16 mouse cellular contexts compared by ENCODE assay signal in genomic region chr16:18130288-18130687, GRCm38 (mm10). TPM values are rescaled to one million over a fixed set of nuclear protein-coding genes. Genes with fewer than 3 reads are reported as not detected.
A peak's percentile ranks its signal among the peaks of the same experiment; 100 is the strongest.
DNase-seq lines count a peak whose midpoint lies in the region; ATAC-seq and TF ChIP-seq lines count a peak whose summit lies in the region.
"Had no signal": no experiment of that assay in that cellular context is flagged by ENCODE, and none has a peak within 500 bp of the region (broad histone marks: within the 10 kb centered on the region; RNA-seq: fewer than 3 reads in every experiment).

No protein-coding gene starts in this region.

- H3K4me2 ChIP-seq in forebrain, embryonic 14.5 days (ENCODE audit: low read length), result peak overlapping the region; percentile 4; the same call in 1 of the 2 replicates
- H3K4me2 ChIP-seq in forebrain, embryonic 12.5 days, result no peak overlapping the region
- peak overlapping the region; percentile 76 for H3K4me2 ChIP-seq in forebrain, postnatal 0 days (ENCODE audit: low read depth)
- H3K4me2 ChIP-seq in neural tube, embryonic 14.5 days (ENCODE audit: low read depth, low read length), result peak overlapping the region; percentile 30; the same call in 1 of the 2 replicates
- H3K4me2 ChIP-seq: liver, embryonic 13.5 days had no signal

- H3K27me3 ChIP-seq in forebrain, embryonic 14.5 days (replicated peaks; ENCODE audit: control insufficient read depth, insufficient read depth, low read length), result 0 out of 2 replicates have a peak, but pooled peaks cover 4% of the 10 kb centered on the region
- peaks cover 59% of the 10 kb centered on the region for H3K27me3 ChIP-seq in forebrain, embryonic 12.5 days
- H3K27me3 ChIP-seq in megakaryocyte, embryonic 14.5 days (replicated peaks), result peaks cover 34% of the 10 kb centered on the region
- H3K27me3 ChIP-seq in forebrain, postnatal 0 days (ENCODE audit: insufficient read depth, low read length), result no peaks in the 10 kb centered on the region
- H3K27me3 ChIP-seq in neural tube, embryonic 14.5 days (ENCODE audit: control insufficient read depth, insufficient read depth, low read length), result peaks cover 10% of the 10 kb centered on the region; the same call in 1 of the 2 replicates

- H3K27ac ChIP-seq in forebrain, embryonic 14.5 days (ENCODE audit: low read depth, low read length), result peak overlapping the region; percentile 56
- H3K27ac ChIP-seq in forebrain, embryonic 12.5 days, result no peak overlapping the region
- H3K27ac ChIP-seq in forebrain, postnatal 0 days (ENCODE audit: low read depth, low read length), result peak overlapping the region; percentile 69; the same call in 1 of the 2 replicates
- no peak overlapping the region for H3K27ac ChIP-seq in neural tube, embryonic 14.5 days (ENCODE audit: low read depth, low read length)
- H3K27ac ChIP-seq: heart, embryonic 10.5 days; liver, embryonic 13.5 days had no signal

- no peak for TF ChIP-seq CTCF in forebrain, postnatal 0 days (IDR thresholded peaks at IDR 0.05; ENCODE audit: low read depth)

- H3K9ac ChIP-seq in forebrain, embryonic 14.5 days (ENCODE audit: low read length), result peak overlapping the region; percentile 1; the same call in 1 of the 2 replicates
- no peak overlapping the region for H3K9ac ChIP-seq in forebrain, embryonic 12.5 days
- 0 out of 2 replicates have a peak overlapping the region, but pooled peaks have one; percentile 18 for H3K9ac ChIP-seq in forebrain, postnatal 0 days
- H3K9ac ChIP-seq in neural tube, embryonic 14.5 days (replicated peaks; ENCODE audit: low read depth, low read length), result no peak overlapping the region
- H3K9ac ChIP-seq: liver, embryonic 13.5 days had no signal

- H3K4me1 ChIP-seq in forebrain, embryonic 14.5 days (ENCODE audit: control insufficient read depth, insufficient read depth, low read length), result peaks cover 17% of the 10 kb centered on the region
- H3K4me1 ChIP-seq in forebrain, embryonic 12.5 days, result peaks cover 23% of the 10 kb centered on the region
- H3K4me1 ChIP-seq in megakaryocyte, embryonic 14.5 days, result peaks cover 94% of the 10 kb centered on the region
- peaks cover 25% of the 10 kb centered on the region; the same call in 1 of the 2 replicates for H3K4me1 ChIP-seq in forebrain, postnatal 0 days (ENCODE audit: insufficient read depth)
- peaks cover 25% of the 10 kb centered on the region for H3K4me1 ChIP-seq in neural tube, embryonic 14.5 days (ENCODE audit: control insufficient read depth, insufficient read depth, low read length)

- H3K4me3 ChIP-seq in forebrain, embryonic 14.5 days (ENCODE audit: low read depth, low read length), result no peak overlapping the region
- H3K4me3 ChIP-seq in forebrain, embryonic 12.5 days (replicated peaks), result no peak overlapping the region
- H3K4me3 ChIP-seq in megakaryocyte, embryonic 14.5 days (replicated peaks), result peak overlapping the region; percentile 17
- H3K4me3 ChIP-seq in forebrain, postnatal 0 days (ENCODE audit: low read depth, low read length), result peak overlapping the region; percentile 20
- no peak overlapping the region for H3K4me3 ChIP-seq in neural tube, embryonic 14.5 days (ENCODE audit: low read depth, low read length)
- H3K4me3 ChIP-seq: heart, embryonic 10.5 days; liver, embryonic 13.5 days had no signal

- no peak for ATAC-seq in forebrain, embryonic 14.5 days
- ATAC-seq in forebrain, embryonic 12.5 days (ENCODE audit: low FRiP score), result no peak
- no peak for ATAC-seq in megakaryocyte, adult 5-6 weeks (ENCODE audit: poor library complexity, severe bottlenecking)
- no peak for ATAC-seq in forebrain, postnatal 0 days
- ATAC-seq in neural tube, embryonic 14.5 days (ENCODE audit: low read depth), result no peak
- ATAC-seq: inflammation-experienced regulatory T-cells, adult 6 months had no signal

- H3K9me3 ChIP-seq in forebrain, embryonic 14.5 days (replicated peaks; ENCODE audit: control insufficient read depth, low read length), result no peaks in the 10 kb centered on the region
- H3K9me3 ChIP-seq in forebrain, embryonic 12.5 days, result no peaks in the 10 kb centered on the region
- H3K9me3 ChIP-seq in megakaryocyte, embryonic 14.5 days, result no peaks in the 10 kb centered on the region
- no peaks in the 10 kb centered on the region for H3K9me3 ChIP-seq in forebrain, postnatal 0 days (ENCODE audit: low read length)
- no peaks in the 10 kb centered on the region for H3K9me3 ChIP-seq in neural tube, embryonic 14.5 days (ENCODE audit: control insufficient read depth, low read length)
- H3K9me3 ChIP-seq: heart, embryonic 10.5 days; liver, embryonic 13.5 days had no signal

- no peaks in the 10 kb centered on the region for H3K36me3 ChIP-seq in forebrain, embryonic 14.5 days (ENCODE audit: control insufficient read depth, insufficient read depth, low read length)
- H3K36me3 ChIP-seq in forebrain, embryonic 12.5 days (replicated peaks), result no peaks in the 10 kb centered on the region
- peaks cover 63% of the 10 kb centered on the region for H3K36me3 ChIP-seq in megakaryocyte, embryonic 14.5 days (replicated peaks; ENCODE audit: low read length)
- 0 out of 2 replicates have a peak, but pooled peaks cover 3% of the 10 kb centered on the region for H3K36me3 ChIP-seq in forebrain, postnatal 0 days (ENCODE audit: insufficient read depth)
- no peaks in the 10 kb centered on the region for H3K36me3 ChIP-seq in neural tube, embryonic 14.5 days (ENCODE audit: control insufficient read depth, insufficient read depth, low read length)
- H3K36me3 ChIP-seq: heart, embryonic 10.5 days; liver, embryonic 13.5 days had no signal

- WGBS in forebrain, embryonic 14.5 days, result 24% methylated on average over 4 of the region's 4 CpGs
- WGBS in forebrain, embryonic 12.5 days, result 66% methylated on average over 4 of the region's 4 CpGs
- WGBS in forebrain, postnatal 0 days, result 29% methylated on average over 4 of the region's 4 CpGs
- WGBS in neural tube, embryonic 14.5 days, result 54% methylated on average over 4 of the region's 4 CpGs

- peak; percentile 79 for DNase-seq in forebrain, embryonic 14.5 days (ENCODE audit: low spot score)
- DNase-seq in forebrain, postnatal 0 days, result peak; percentile 61
- no peak for DNase-seq in adrenal gland, adult 2 months
- DNase-seq: adrenal gland, postnatal 10 days; kidney, postnatal 4 days; liver, embryonic 13.5 days; lung, postnatal 36 days; right cerebral cortex, adult 18-20 months; thymus, postnatal 14 days had no signal

RNA-seq across cellular contexts. Expression of gene Rtn4r, which starts 2.8 kb away (rescaled TPM):
- 11.0 and 15.8 TPM in 2 replicates for polyA plus RNA-seq in forebrain, embryonic 14.5 days (2014; fragmentation: Nextera tagmentation; extraction: Ambion mirVana)
- 5.4 and 6.2 TPM in 2 replicates for polyA plus RNA-seq in forebrain, embryonic 12.5 days (2016; fragmentation: Nextera tagmentation; extraction: Ambion mirVana)
- polyA plus RNA-seq in megakaryocyte, embryonic 14.5 days (2012; ENCODE audit: insufficient read depth, low replicate concordance), result 56.5 and 164 TPM in 2 replicates
- 0.36 and 0.85 TPM in 2 replicates for total RNA-seq in megakaryocyte, adult 5-6 weeks (2015)
- 0.26 TPM in 1 of 2 replicates, not detected in the other for total RNA-seq in megakaryocyte, adult 5-6 weeks (2017)
- total RNA-seq in forebrain, postnatal 0 days (2014; rRNA removed), result 28.0 and 36.7 TPM in 2 replicates
- polyA plus RNA-seq in forebrain, postnatal 0 days (2015; fragmentation: Nextera tagmentation; extraction: Ambion mirVana), result 30.0 and 33.5 TPM in 2 replicates
- polyA plus RNA-seq in neural tube, embryonic 14.5 days (2014; fragmentation: Nextera tagmentation; extraction: Ambion mirVana), result 27.4 and 36.4 TPM in 2 replicates
- under 1 TPM; 0.14 to 0.23 TPM for total RNA-seq in adrenal gland, adult 2 months (2021)
- polyA plus RNA-seq in adrenal gland, adult 2 months (2012; rRNA removed), result 0.58 and 0.90 TPM in 2 replicates
- total RNA-seq: CH12.LX had no signal
- polyA plus RNA-seq: inflammation-experienced regulatory T-cells, adult 6 months had no signal

RNA-seq across cellular contexts. Expression of gene Prodh, which starts 40.3 kb away (rescaled TPM):
- polyA plus RNA-seq in forebrain, embryonic 14.5 days (2014; fragmentation: Nextera tagmentation; extraction: Ambion mirVana), result 3.1 and 3.3 TPM in 2 replicates
- 5.9 and 7.7 TPM in 2 replicates for polyA plus RNA-seq in forebrain, embryonic 12.5 days (2016; fragmentation: Nextera tagmentation; extraction: Ambion mirVana)
- 45.8 and 90.5 TPM in 2 replicates for polyA plus RNA-seq in megakaryocyte, embryonic 14.5 days (2012; ENCODE audit: insufficient read depth, low replicate concordance)
- 1.3 and 2.2 TPM in 2 replicates for total RNA-seq in megakaryocyte, adult 5-6 weeks (2015)
- total RNA-seq in megakaryocyte, adult 5-6 weeks (2017), result 5.7 and 9.8 TPM in 2 replicates
- 4.4 and 8.4 TPM in 2 replicates for total RNA-seq in forebrain, postnatal 0 days (2014; rRNA removed)
- polyA plus RNA-seq in forebrain, postnatal 0 days (2015; fragmentation: Nextera tagmentation; extraction: Ambion mirVana), result 4.0 and 4.9 TPM in 2 replicates
- polyA plus RNA-seq in neural tube, embryonic 14.5 days (2014; fragmentation: Nextera tagmentation; extraction: Ambion mirVana), result 2.2 and 2.5 TPM in 2 replicates
- 10 to 100 TPM; 30.2 to 46.7 TPM for total RNA-seq in adrenal gland, adult 2 months (2021)
- 68.7 and 99.1 TPM in 2 replicates for polyA plus RNA-seq in adrenal gland, adult 2 months (2012; rRNA removed)

Comparison
In these comparisons a context has a peak if more than half of its experiments do, and no peak if none do; other contexts are left out.
1. H3K27ac ChIP-seq: peak in forebrain, embryonic 14.5 days (single experiment) and forebrain, postnatal 0 days (single experiment); none in forebrain, embryonic 12.5 days (single experiment) and neural tube, embryonic 14.5 days (single experiment).
2. H3K4me3 ChIP-seq: peak in megakaryocyte, embryonic 14.5 days (single experiment) and forebrain, postnatal 0 days (single experiment); none in forebrain, embryonic 14.5 days (single experiment), forebrain, embryonic 12.5 days (single experiment) and neural tube, embryonic 14.5 days (single experiment).
3. H3K9ac ChIP-seq: peak in forebrain, embryonic 14.5 days (single experiment) and forebrain, postnatal 0 days (single experiment); none in forebrain, embryonic 12.5 days (single experiment) and neural tube, embryonic 14.5 days (single experiment).